Mouse (Mus musculus) heart, adult 2 months (tissue): ENCODE measurements around the gene Rbbp9. TPM values are rescaled to one million over a fixed set of nuclear protein-coding genes. Genes with fewer than 3 reads are reported as not detected.

Experiments used
- DNase-seq, 2 experiments: peaks; one replicate each; pipeline ENCODE4 v3.0.0; 2021
- H3K27ac ChIP-seq: fragments of 200-600 bp; 2 replicates; pipeline ENCODE4 v1.8.1; 2022
- H3K27me3 ChIP-seq: fragments of 200-500 bp; 2 replicates; pipeline ENCODE4 v1.6.1; 2012; ENCODE audit warnings: mild to moderate bottlenecking, low read length, inconsistent platforms, mixed read lengths; ENCODE audit not compliant: control insufficient read depth, insufficient read depth
- H3K36me3 ChIP-seq: fragments of 200-500 bp; 2 replicates; pipeline ENCODE4 v1.6.1; 2012; ENCODE audit warnings: low read length, inconsistent platforms; ENCODE audit not compliant: control insufficient read depth, insufficient read depth
- H3K4me1 ChIP-seq: fragments of 200-500 bp; 2 replicates; pipeline ENCODE4 v1.6.1; 2011; ENCODE audit warnings: low read length; ENCODE audit not compliant: control insufficient read depth, insufficient read depth
- H3K4me3 ChIP-seq: fragments of 200-600 bp; 2 replicates; pipeline ENCODE4 v1.8.1; 2022
- H3K79me2 ChIP-seq: fragments of 200-500 bp; replicated peaks from 2 replicates; pipeline ENCODE4 v1.6.1; 2012; ENCODE audit warnings: mild to moderate bottlenecking, inconsistent platforms, low read length, moderate library complexity, mixed read lengths; ENCODE audit not compliant: control insufficient read depth, insufficient read depth
- H3K9ac ChIP-seq: fragments of 200-500 bp; 2 replicates; pipeline ENCODE4 v1.6.1; 2012; ENCODE audit warnings: low read depth, mild to moderate bottlenecking, control low read depth, inconsistent platforms, low read length, mixed read lengths
- CTCF ChIP-seq: fragments of 200-600 bp; IDR thresholded peaks from 2 replicates; pipeline ENCODE4 v1.8.1; 2022; ENCODE audit warnings: antibody characterized with exemption, mild to moderate bottlenecking, moderate library complexity
- EP300 ChIP-seq: fragments of 200-500 bp; IDR thresholded peaks from 2 replicates; pipeline ENCODE4 v1.6.1; 2011; ENCODE audit warnings: low read depth, low read length, control low read depth; ENCODE audit not compliant: insufficient read depth
- POLR2A ChIP-seq: fragments of 200-500 bp; IDR thresholded peaks from 2 replicates; pipeline ENCODE4 v1.6.1; 2011; ENCODE audit warnings: mild to moderate bottlenecking, low read depth, low read length, control low read depth; ENCODE audit not compliant: insufficient read depth
- WGBS: fragments of 180-500 bp; shearing (Covaris S2); methylation state at CpG from one replicate; pipeline ENCODE4 v1.1.7; 2018; 5-methylcytosine and 5-hydroxymethylcytosine counted together
- intact Hi-C: fragments of 180-260 bp; cut with DNase I; formaldehyde crosslinking; loops from one replicate; pipeline ENCODE4 v1.15.1; 2025
- polyA plus RNA-seq: library from polyadenylated mRNA; depleted of rRNA; stranded (reverse); fragments of >200 nt; gene quantifications from 2 replicates; pipeline ENCODE4 v1.2.3, GENCODE M21; 2012; rRNA removed
- total RNA-seq, 2 experiments: library from RNA; stranded (reverse); gene quantifications; 2 replicates each; pipeline ENCODE4 v1.2.3; 2021

Gene Rbbp9
- total and polyA plus RNA-seq, 3 experiments, result 7.3 to 12.1 (median 10.4) TPM

DNA sequence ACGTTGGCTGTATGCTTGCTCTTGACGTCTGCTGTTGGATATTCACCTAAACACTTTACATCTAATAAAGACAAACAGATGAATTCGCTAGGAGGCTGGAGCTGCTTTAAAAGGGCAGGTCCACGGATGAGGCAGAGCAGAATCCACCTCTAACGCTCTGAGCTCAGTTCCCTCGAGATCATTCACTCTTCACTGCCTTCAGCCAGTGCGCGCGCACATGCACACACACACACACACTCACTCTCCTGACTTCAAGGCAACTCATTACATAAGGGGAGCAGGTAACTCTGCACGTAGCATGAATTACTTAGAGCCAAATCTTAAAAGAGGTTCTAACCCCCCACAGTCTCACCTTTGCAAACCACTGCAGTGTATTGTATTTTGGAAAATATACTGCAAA lies 24.8 kb downstream of the Rbbp9 start:
- Histone ChIP-seq H3K4me1 (peaks cover 1% of the 10 kb centered on the region; the same call in 1 of the 2 replicates), H3K27ac (no peak overlapping the region)

DNA sequence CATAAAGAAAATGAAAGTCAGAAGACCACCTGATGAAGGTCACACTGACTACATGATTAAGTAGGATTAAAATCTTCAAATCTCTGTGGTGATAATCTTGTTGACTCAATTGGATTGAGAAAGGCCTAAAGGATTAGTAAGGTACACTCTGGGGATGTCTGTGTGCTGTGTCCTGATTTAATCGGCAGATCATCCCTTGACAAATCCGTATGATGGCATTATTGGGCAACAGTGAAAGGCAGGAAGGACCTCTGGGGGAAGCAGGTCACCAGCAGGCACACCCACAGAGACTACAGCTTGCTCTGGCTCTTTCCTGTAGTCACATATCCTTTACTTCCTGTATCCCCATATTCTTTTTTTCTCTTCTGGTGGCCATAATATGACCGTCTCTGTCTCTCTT lies 30.9 kb downstream of the Rbbp9 start:
- TF ChIP-seq EP300 (no peak), CTCF (no peak), POLR2A (no peak)
- no peaks in the 10 kb centered on the region for H3K4me1 ChIP-seq
- no peaks in the 10 kb centered on the region for H3K36me3 ChIP-seq
- H3K4me3 ChIP-seq, result no peak overlapping the region
- DNase-seq, result no peak
- whole genome bisulfite sequencing, result 52% methylated on average over 3 of the region's 3 CpGs
- no peaks in the 10 kb centered on the region for H3K79me2 ChIP-seq
- intact Hi-C loops, result loop anchor here (10.0 kb wide), 1 partner anchor 155 kb away; the partner anchor contains the start of genes Kat14 and Pet117
- H3K27me3 ChIP-seq, result no peaks in the 10 kb centered on the region
- no peak overlapping the region for H3K9ac ChIP-seq
- H3K27ac ChIP-seq, result no peak overlapping the region

More for the DNA sequence above, 24.8 kb downstream of the Rbbp9 start:
- Histone ChIP-seq H3K9ac (no peak overlapping the region), H3K4me3 (no peak overlapping the region), H3K79me2 (0 out of 2 replicates have a peak, but pooled peaks cover 2% of the 10 kb centered on the region), H3K36me3 (no peaks in the 10 kb centered on the region; the same call in 1 of the 2 replicates), H3K27me3 (no peaks in the 10 kb centered on the region; the same call in 1 of the 2 replicates)
- WGBS, result 54% methylated on average over 10 of the region's 10 CpGs
- DNase-seq, result no peak
- intact Hi-C loops, result loop anchor here (2.0 to 10.0 kb wide), 3 partner anchors 31 to 161 kb away; partner anchors contain the start of genes Kat14, Pet117 and Sec23b
- TF ChIP-seq EP300, result no peak
- TF ChIP-seq CTCF, result no peak
- TF ChIP-seq POLR2A, result no peak

DNA sequence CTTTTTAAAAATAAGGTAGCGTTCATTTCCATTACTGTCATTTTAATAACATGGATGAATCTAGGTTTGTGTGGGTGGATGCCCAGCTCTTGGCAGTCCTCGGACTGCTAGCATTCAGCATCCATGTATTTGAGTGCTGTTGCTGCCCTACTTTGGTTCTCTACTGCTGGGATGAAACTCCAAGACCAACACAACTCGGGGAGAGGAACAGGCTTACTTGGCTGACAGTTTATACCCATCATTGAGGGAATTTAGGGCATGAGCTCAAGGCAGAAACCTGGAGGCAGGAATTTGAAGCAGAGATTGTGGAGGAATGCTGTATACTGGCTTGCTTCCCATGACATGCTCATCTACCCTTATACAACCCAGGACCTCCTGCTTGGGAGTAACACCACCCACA lies 36.0 kb downstream of the Rbbp9 start:
- 76% methylated on average over 3 of the region's 3 CpGs for WGBS
- TF ChIP-seq CTCF (no peak), POLR2A (no peak), EP300 (no peak)

DNA sequence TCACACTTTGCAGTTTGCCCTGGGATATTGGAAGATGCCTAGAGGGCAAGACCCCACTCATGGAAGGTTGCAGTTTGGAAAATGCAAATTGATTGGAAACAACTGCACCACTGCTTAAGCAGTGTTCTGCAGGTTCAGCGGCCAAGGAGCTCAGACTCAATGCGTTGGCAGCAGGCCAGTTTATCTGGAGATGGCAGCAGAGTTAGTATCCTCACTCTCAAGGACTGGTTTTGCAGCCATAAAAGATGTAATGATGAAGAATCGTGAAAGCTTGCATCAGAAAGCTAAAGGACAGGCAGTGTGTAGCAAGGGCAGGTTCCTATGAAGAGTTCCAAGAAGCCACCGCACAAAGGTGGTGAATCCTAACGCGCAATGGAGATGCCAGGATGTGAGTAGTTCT lies 48.5 kb downstream of the Rbbp9 start:
- WGBS, result 73% methylated on average over 6 of the region's 6 CpGs
- H3K4me1 ChIP-seq, result no peaks in the 10 kb centered on the region
- no peaks in the 10 kb centered on the region for H3K79me2 ChIP-seq
- H3K27ac ChIP-seq, result no peak overlapping the region
- no peaks in the 10 kb centered on the region for H3K36me3 ChIP-seq
- intact Hi-C loops, result no loop called here
- H3K27me3 ChIP-seq, result no peaks in the 10 kb centered on the region
- H3K4me3 ChIP-seq, result no peak overlapping the region
- TF ChIP-seq CTCF (no peak), POLR2A (no peak), EP300 (no peak)
- DNase-seq, result no peak
- H3K9ac ChIP-seq, result no peak overlapping the region

More for the DNA sequence above, 36.0 kb downstream of the Rbbp9 start:
- Histone ChIP-seq H3K4me3 (no peak overlapping the region), H3K27ac (no peak overlapping the region), H3K4me1 (no peaks in the 10 kb centered on the region), H3K27me3 (no peaks in the 10 kb centered on the region), H3K36me3 (no peaks in the 10 kb centered on the region), H3K79me2 (no peaks in the 10 kb centered on the region), H3K9ac (no peak overlapping the region)
- no peak for DNase-seq
- intact Hi-C loops, result no loop called here

Other genes starting within 250 kb of the Rbbp9 start
- not detected for gene Ovol2, start 218.7 kb downstream of the Rbbp9 start, total RNA-seq
- 0.14 TPM in 1 of 2 replicates, not detected in the other for gene Ovol2, start 218.7 kb downstream of the Rbbp9 start, polyA plus RNA-seq
- gene Kat14, start 181.9 kb downstream of the Rbbp9 start, total RNA-seq, result 10 to 100 TPM; 23.7 to 26.8 TPM
- gene Kat14, start 181.9 kb downstream of the Rbbp9 start, polyA plus RNA-seq, result 22.2 and 26.1 TPM in 2 replicates
- gene Pet117, start 181.9 kb downstream of the Rbbp9 start, total RNA-seq, result 1 to 10 TPM; 8.9 to 9.1 TPM
- gene Pet117, start 181.9 kb downstream of the Rbbp9 start, polyA plus RNA-seq, result not detected in 2 replicates
- gene Dzank1, start 23.5 kb downstream of the Rbbp9 start, total RNA-seq, result under 1 TPM; 0.63 to 0.66 TPM
- 0.49 and 0.76 TPM in 2 replicates for gene Dzank1, start 23.5 kb downstream of the Rbbp9 start, polyA plus RNA-seq
- gene Polr3f, start 23.2 kb downstream of the Rbbp9 start, total RNA-seq, result 10 to 100 TPM; 10.4 to 12.1 TPM
- 4.0 and 8.8 TPM in 2 replicates for gene Polr3f, start 23.2 kb downstream of the Rbbp9 start, polyA plus RNA-seq
- 10 to 100 TPM; 22.9 to 23.9 TPM for gene Sec23b, start 5.4 kb upstream of the Rbbp9 start, total RNA-seq
- 18.4 and 28.3 TPM in 2 replicates for gene Sec23b, start 5.4 kb upstream of the Rbbp9 start, polyA plus RNA-seq
- gene Smim26, start 43.2 kb upstream of the Rbbp9 start, total RNA-seq, result 10 to 100 TPM; 92.0 to 95.7 TPM
- 25.4 and 38.2 TPM in 2 replicates for gene Smim26, start 43.2 kb upstream of the Rbbp9 start, polyA plus RNA-seq
- 10 to 100 TPM; 13.9 to 15.7 TPM for gene Dtd1, start 49.0 kb upstream of the Rbbp9 start, total RNA-seq
- gene Dtd1, start 49.0 kb upstream of the Rbbp9 start, polyA plus RNA-seq, result 10.5 and 13.1 TPM in 2 replicates